Mouse (Mus musculus) hindbrain, embryonic 15.5 days (tissue): ENCODE data around the gene Hist1h2bk. TPM values are rescaled to one million over a fixed set of nuclear protein-coding genes. Genes with fewer than 3 reads are reported as not detected.

Source experiments
- microRNA-seq: library from miRNA; unstranded; fragments of <30 nt; microRNA quantifications from one replicate; pipeline ENCODE4, GENCODE M21; 2016
- polyA plus RNA-seq: library from polyadenylated mRNA; unstranded; fragments of >200 nt; fragmentation: Nextera tagmentation; extraction: Ambion mirVana; gene quantifications from 2 replicates; pipeline ENCODE4 v1.2.1, GENCODE M21; 2015

The Hist1h2bk gene
- polyA plus RNA-seq, 1 experiment from 2014 or later = 1.2 TPM

Small RNA genes lying within 50 kb of the gene (microRNA-seq; reads per million reads assigned to microRNA genes)
- gene Gm26300 (not detected), gene Gm44390 (not detected), gene Gm44486 (not detected)

Other genes starting within 250 kb of the Hist1h2bk start
- gene Hist1h2an, start 248.7 kb upstream of the Hist1h2bk start, polyA plus RNA-seq = 1.0 and 1.5 TPM in 2 replicates
- 0.44 and 0.58 TPM in 2 replicates for gene Hist1h2bp, start 248.4 kb upstream of the Hist1h2bk start, polyA plus RNA-seq
- 4.9 and 7.3 TPM in 2 replicates for gene Hist1h2bq, start 225.7 kb upstream of the Hist1h2bk start, polyA plus RNA-seq
- gene Hist1h2ao, start 225.4 kb upstream of the Hist1h2bk start, polyA plus RNA-seq = not detected in 2 replicates
- gene Hist1h4m, start 224.1 kb upstream of the Hist1h2bk start, polyA plus RNA-seq = not detected in 2 replicates
- 4.9 and 7.7 TPM in 2 replicates for gene Hist1h4n, start 203.7 kb upstream of the Hist1h2bk start, polyA plus RNA-seq
- gene Hist1h2ap, start 202.4 kb upstream of the Hist1h2bk start, polyA plus RNA-seq = 669 and 801 TPM in 2 replicates
- 4.7 and 7.1 TPM in 2 replicates for gene Hist1h2br, start 202.1 kb upstream of the Hist1h2bk start, polyA plus RNA-seq
- gene Zfp184, start 90.8 kb upstream of the Hist1h2bk start, polyA plus RNA-seq = 11.7 and 12.3 TPM in 2 replicates
- gene Pom121l2, start 54.7 kb upstream of the Hist1h2bk start, polyA plus RNA-seq = 0.08 TPM in 1 of 2 replicates, not detected in the other
- gene Prss16, start 26.1 kb upstream of the Hist1h2bk start, polyA plus RNA-seq = 0.14 TPM in 1 of 2 replicates, not detected in the other
- 1.7 and 2.2 TPM in 2 replicates for gene Hist1h2ah, start 302 bp upstream of the Hist1h2bk start, polyA plus RNA-seq
- 8.4 and 10.7 TPM in 2 replicates for gene Hist1h4i, start 5.5 kb downstream of the Hist1h2bk start, polyA plus RNA-seq
- 6.5 and 10.3 TPM in 2 replicates for gene Hist1h2ag, start 7.1 kb downstream of the Hist1h2bk start, polyA plus RNA-seq
- gene Hist1h2bj, start 7.3 kb downstream of the Hist1h2bk start, polyA plus RNA-seq = 2.3 and 2.9 TPM in 2 replicates
- not detected in 2 replicates for gene Vmn1r188, start 48.6 kb downstream of the Hist1h2bk start, polyA plus RNA-seq
- gene Vmn1r189, start 70.0 kb downstream of the Hist1h2bk start, polyA plus RNA-seq = not detected in 2 replicates
- gene Vmn1r191, start 148.1 kb downstream of the Hist1h2bk start, polyA plus RNA-seq = not detected in 2 replicates
- not detected in 2 replicates for gene Vmn1r192, start 155.3 kb downstream of the Hist1h2bk start, polyA plus RNA-seq
- gene Vmn1r193, start 187.3 kb downstream of the Hist1h2bk start, polyA plus RNA-seq = not detected in 2 replicates
- not detected in 2 replicates for gene Vmn1r194, start 208.3 kb downstream of the Hist1h2bk start, polyA plus RNA-seq
- gene Vmn1r195, start 234.7 kb downstream of the Hist1h2bk start, polyA plus RNA-seq = not detected in 2 replicates